Mouse (Mus musculus): ENCODE results near the gene Commd1. TPM values are rescaled to one million over a fixed set of nuclear protein-coding genes. Genes with fewer than 3 reads are reported as not detected.

Commd1 gene
- 10 to 100 TPM; 39.0 to 59.9 (median 56.6) TPM for total RNA-seq (2022)

DNA sequence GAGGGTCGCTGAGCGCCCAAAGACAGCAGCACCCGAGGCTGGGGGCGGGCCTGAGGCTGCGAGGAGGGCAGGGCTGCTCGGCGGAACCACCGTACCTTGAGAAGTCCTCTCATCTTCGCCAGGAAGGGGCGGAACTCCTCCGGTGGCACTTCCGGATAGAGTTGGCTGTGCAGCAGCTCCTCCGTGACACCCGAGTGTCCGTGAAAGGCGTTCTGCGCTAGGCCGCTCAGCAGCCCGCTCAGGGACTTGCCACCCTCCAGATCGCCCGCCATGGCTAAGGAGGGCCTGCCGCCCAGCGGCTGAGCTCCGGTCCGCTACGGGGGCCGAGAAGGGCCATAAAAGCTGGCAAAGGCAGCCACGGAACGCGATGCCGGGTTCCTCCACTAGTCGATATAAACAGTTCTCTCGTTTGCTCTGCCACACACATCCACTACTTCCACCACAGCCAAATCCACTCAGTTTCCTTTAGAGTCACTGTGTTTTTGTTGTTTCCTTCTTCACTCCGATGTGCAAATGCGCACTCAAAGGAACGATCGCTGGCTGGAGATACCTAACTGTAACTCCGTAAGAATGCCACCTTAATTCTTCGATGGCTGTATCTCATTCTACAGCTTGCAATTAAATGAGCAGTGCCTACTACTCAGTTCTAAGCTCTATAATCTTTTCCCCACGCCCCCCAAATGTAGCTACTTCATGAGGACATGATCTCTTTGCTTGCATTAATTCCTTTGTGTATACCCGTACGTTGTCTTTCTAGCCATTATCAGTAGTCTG, at the start of gene Commd1, which contains the start of gene Gm28048:
Gene Commd1 (minus strand): TSS at position 399 of the 774 bp plus-strand sequence.
Gene Gm28048 (minus strand): TSS at position 107 of the 774 bp plus-strand sequence.
- DNase-seq (ENCODE audit: low spot score in 2 of 2), result peak; percentile 90 to 97

GRCm38 (mm10) chr11:23029399-23029798, 47.2 kb upstream of the Commd1 start:
- DNase-seq (ENCODE audit: low spot score in 2 of 2), result no peak

GRCm38 (mm10) chr11:23028957-23029356, 46.8 kb upstream of the Commd1 start:
- no peak for DNase-seq (ENCODE audit: low spot score in 2 of 2)

GRCm38 (mm10) chr11:23024169-23024568, 42.0 kb upstream of the Commd1 start:
- DNase-seq (ENCODE audit: low spot score in 2 of 2), result no peak

- no peak for DNase-seq (ENCODE audit: low spot score in 2 of 2)
These were observed 41.0 kb upstream of the Commd1 start for GRCm38 (mm10) chr11:23023155-23023554.

DNA sequence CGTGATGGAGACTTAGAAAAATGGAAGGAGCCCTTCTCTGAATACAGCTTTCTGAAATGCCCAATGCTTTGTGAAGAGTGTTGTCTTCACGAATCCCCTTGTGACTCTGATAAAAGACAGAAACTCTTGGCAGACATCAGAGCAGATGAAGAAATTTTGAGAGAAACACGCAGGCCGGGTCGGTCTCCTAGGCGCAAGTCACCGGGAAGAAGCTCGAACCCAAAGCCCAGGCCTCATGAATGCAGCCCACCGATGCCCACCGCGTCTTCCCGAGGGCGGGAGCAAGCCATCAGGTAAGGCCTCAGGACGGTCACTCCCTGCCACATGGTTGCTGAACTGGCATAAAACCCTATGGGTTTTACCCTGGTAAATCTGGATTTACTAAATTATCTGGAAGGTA, 38.7 kb upstream of the Commd1 start:
- no peak for DNase-seq (ENCODE audit: low spot score in 2 of 2)

GRCm38 (mm10) chr11:23020116-23020770, 38.1 kb upstream of the Commd1 start:
- no peak for DNase-seq (ENCODE audit: low spot score in 2 of 2)

DNA sequence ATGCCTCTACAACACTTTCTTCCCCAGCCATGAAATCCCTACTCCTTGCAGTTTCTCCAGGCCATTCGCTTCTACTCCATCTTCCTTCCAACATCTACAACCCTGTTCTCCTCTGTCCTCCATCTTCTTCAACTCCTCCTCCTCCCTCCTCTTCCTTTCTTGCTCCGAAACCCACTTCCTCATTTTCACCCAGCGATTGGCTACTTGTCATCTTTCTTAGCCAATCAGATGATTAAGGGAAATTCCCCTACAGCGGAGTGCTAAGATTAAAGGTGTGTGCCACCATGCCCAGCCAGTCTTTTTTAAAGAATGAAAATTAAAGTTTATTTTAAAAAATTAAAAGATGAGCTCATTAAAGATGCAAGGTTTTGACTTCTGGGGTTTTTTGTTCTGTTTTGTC, 35.8 kb upstream of the Commd1 start:
- DNase-seq (ENCODE audit: low spot score in 2 of 2), result no peak

GRCm38 (mm10) chr11:23014996-23015395, 32.8 kb upstream of the Commd1 start:
- no peak for DNase-seq (ENCODE audit: low spot score in 2 of 2)

DNA sequence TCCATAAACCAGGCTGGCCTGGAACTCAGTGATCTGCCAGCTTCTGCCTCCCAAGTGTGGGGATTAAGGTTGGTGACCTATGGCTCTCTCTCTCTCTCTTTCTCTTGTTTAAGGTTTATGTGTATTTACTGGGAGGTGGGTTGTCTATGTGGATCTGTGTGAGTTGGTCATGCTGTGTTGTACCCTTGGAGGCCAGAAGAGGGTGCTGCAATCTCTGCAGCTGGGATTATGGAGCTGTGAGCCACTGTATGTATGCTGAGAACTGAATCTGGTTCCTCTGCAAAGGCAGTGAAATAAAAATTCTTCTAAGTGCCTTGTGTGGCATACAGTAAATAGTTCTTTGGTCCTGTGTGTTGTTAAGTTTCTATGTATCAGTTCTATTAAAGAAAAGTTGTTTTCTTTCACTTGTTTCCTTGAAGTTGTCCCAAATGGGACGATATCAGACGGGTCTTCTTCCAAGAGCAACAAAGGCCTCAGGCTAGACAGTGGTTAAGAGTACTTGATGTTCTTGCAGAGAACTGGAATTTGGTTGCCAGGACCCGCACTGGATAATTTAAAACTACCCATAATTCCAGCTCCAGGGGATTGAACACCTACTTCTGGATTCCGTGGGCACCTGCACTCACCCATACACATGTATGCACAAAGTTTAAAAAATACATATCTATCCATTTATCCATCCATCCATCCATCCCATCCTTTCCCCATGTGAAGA, 31.6 kb upstream of the Commd1 start:
- DNase-seq (ENCODE audit: low spot score in 2 of 2), result no peak

DNA sequence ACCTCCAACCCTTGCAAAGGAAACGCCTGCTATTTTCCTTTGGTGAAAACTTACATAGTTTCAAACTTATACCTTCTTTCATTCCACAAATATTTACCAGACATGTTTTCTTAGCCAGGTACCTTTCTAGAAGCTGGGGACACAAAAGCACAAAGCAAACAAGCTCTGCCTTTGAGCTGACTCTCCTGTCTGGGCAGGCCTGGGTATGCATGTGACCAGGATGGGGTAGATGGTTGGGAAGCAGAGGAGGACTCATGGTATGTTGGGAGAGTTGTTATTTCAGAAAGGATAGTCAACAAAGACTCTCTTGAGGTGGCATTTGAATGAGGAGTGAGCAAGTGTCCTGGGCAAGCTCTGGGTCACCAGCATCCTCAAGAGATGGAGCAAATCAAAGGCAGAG, 30.9 kb upstream of the Commd1 start:
- no peak for DNase-seq (ENCODE audit: low spot score in 2 of 2)

DNA sequence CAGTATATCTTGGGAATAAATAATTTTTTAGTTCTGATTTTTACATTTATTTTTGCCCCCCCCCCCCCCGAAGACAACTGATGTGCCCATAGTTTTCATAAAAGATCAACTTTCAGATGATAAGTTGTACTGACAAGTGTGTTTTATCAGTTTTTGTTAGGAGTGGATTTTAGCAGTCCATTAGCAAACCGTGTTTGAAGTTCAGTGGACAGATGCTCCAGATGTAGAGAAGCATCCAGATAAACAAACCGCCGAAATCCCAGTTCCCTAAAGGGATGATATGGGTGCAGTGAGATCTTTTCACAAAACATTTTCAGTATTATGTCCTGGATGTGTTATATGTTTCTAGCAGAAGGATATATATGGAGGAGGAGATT, 26.6 kb upstream of the Commd1 start:
- DNase-seq (ENCODE audit: low spot score in 2 of 2), result no peak

GRCm38 (mm10) chr11:23008181-23008823, 26.1 kb upstream of the Commd1 start:
- DNase-seq (ENCODE audit: low spot score in 2 of 2), result peak; percentile 75 to 81

- DNase-seq (ENCODE audit: low spot score in 2 of 2), result peak; percentile 83 to 91
These were observed 25.4 kb upstream of the Commd1 start, which contains the start of gene Fam161a for GRCm38 (mm10) chr11:23007481-23008180. Fam161a (plus strand) TSS chr11:23007531.

- no peak for DNase-seq (ENCODE audit: low spot score in 2 of 2)
These were observed 24.9 kb upstream of the Commd1 start for GRCm38 (mm10) chr11:23007166-23007480.

GRCm38 (mm10) chr11:23005276-23005675, 23.1 kb upstream of the Commd1 start:
- no peak for DNase-seq (ENCODE audit: low spot score in 2 of 2)

GRCm38 (mm10) chr11:22998308-22998707, 16.1 kb upstream of the Commd1 start:
- DNase-seq (ENCODE audit: low spot score in 2 of 2), result no peak

- no peak for DNase-seq (ENCODE audit: low spot score in 2 of 2)
These were observed 13.3 kb upstream of the Commd1 start for GRCm38 (mm10) chr11:22995461-22995860.

DNA sequence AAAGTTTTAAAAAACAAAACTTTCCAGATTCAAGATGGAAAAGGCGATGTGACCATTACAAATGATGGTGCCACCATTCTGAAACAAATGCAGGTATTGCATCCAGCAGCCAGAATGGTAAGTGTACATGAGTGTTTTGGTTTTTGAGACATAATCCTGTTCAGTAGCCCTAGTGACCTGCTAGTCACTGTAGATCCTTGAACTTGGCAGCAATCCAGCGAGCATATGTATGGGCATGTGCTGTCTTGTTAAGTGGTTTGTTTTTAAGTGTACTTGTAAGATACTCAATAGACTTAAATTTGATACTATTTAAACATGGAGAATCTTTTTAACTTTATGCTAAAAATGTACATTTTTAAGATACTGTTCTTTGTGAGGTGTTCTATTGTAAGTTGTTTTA, 12.1 kb upstream of the Commd1 start:
- no peak for DNase-seq (ENCODE audit: low spot score in 2 of 2)

GRCm38 (mm10) chr11:22991218-22991835, 9.1 kb upstream of the Commd1 start:
- no peak for DNase-seq (ENCODE audit: low spot score in 2 of 2)
